Mouse (Mus musculus): Measurements from ENCODE around the gene Pex26. TPM values are rescaled to one million over a fixed set of nuclear protein-coding genes. Genes with fewer than 3 reads are reported as not detected.

Pex26 gene
- polyA plus RNA-seq, 1 experiment: 13.6 TPM

GRCm38 (mm10) chr6:121232652-121233051 lies 49.2 kb downstream of the Pex26 start:
- H3K27ac ChIP-seq (ENCODE audit: insufficient read depth, low read depth, low read length): no peak overlapping the region
- H3K4me1 ChIP-seq (ENCODE audit: control insufficient read depth, insufficient read depth, insufficient read length, low read length): peaks cover 3% of the 10 kb centered on the region; the same call in 1 of the 2 replicates
- no peaks in the 10 kb centered on the region for H3K27me3 ChIP-seq (ENCODE audit: control insufficient read depth, insufficient read depth, low read length)
- H3K36me3 ChIP-seq (ENCODE audit: control insufficient read depth, insufficient read depth, low read length): no peaks in the 10 kb centered on the region
- 18% methylated on average over 1 of the region's 1 CpGs for WGBS
- no peak overlapping the region for H3K4me3 ChIP-seq (ENCODE audit: low read depth, low read length)
- TF ChIP-seq POLR2A (IDR thresholded peaks at IDR 0.05; ENCODE audit: low read depth, low read length) (no peak), CTCF (IDR thresholded peaks at IDR 0.05; ENCODE audit: extremely low read depth, insufficient read length, insufficient replicate concordance, low read depth, low read length) (no peak)

- no peaks in the 10 kb centered on the region for H3K36me3 ChIP-seq (ENCODE audit: control insufficient read depth, insufficient read depth, low read length)
- no peak overlapping the region for H3K27ac ChIP-seq (ENCODE audit: insufficient read depth, low read depth, low read length)
- no peaks in the 10 kb centered on the region for H3K27me3 ChIP-seq (ENCODE audit: control insufficient read depth, insufficient read depth, low read length)
- H3K4me1 ChIP-seq (ENCODE audit: control insufficient read depth, insufficient read depth, insufficient read length, low read length): peaks cover 3% of the 10 kb centered on the region; the same call in 1 of the 2 replicates
- WGBS: 75% methylated on average over 2 of the region's 2 CpGs
- TF ChIP-seq POLR2A (IDR thresholded peaks at IDR 0.05; ENCODE audit: low read depth, low read length) (no peak), CTCF (IDR thresholded peaks at IDR 0.05; ENCODE audit: extremely low read depth, insufficient read length, insufficient replicate concordance, low read depth, low read length) (no peak)
- H3K4me3 ChIP-seq (ENCODE audit: low read depth, low read length): no peak overlapping the region
Measured at GRCm38 (mm10) chr6:121236386-121236785, 52.9 kb downstream of the Pex26 start.

DNA sequence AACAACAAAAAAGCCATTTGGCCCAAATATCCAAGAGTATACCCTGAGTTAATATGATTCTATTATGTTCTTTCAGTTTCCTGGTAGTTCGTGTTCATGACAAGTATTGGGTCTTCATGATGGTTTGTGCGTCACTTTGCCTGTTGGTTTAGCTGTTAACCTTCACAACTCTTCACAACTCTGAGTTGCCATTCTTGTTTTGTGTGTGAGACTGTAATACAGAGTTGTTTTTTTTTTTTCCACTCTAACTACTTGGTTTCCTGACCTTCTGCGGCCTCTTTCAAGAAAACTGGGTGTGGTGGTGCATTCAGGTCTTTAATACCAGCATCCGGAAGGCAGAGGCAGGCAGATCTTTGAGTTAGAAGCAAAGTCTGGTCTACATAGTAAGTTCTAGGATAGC lies 54.7 kb downstream of the Pex26 start:
- Histone ChIP-seq H3K36me3 (ENCODE audit: control insufficient read depth, insufficient read depth, low read length) (no peaks in the 10 kb centered on the region), H3K27ac (ENCODE audit: insufficient read depth, low read depth, low read length) (no peak overlapping the region), H3K4me3 (ENCODE audit: low read depth, low read length) (no peak overlapping the region), H3K4me1 (ENCODE audit: control insufficient read depth, insufficient read depth, insufficient read length, low read length) (peaks cover 5% of the 10 kb centered on the region; the same call in 1 of the 2 replicates), H3K27me3 (ENCODE audit: control insufficient read depth, insufficient read depth, low read length) (no peaks in the 10 kb centered on the region)
- 81% methylated on average over 4 of the region's 4 CpGs for WGBS
- TF ChIP-seq CTCF (IDR thresholded peaks at IDR 0.05; ENCODE audit: extremely low read depth, insufficient read length, insufficient replicate concordance, low read depth, low read length) (no peak), POLR2A (IDR thresholded peaks at IDR 0.05; ENCODE audit: low read depth, low read length) (no peak)

DNA sequence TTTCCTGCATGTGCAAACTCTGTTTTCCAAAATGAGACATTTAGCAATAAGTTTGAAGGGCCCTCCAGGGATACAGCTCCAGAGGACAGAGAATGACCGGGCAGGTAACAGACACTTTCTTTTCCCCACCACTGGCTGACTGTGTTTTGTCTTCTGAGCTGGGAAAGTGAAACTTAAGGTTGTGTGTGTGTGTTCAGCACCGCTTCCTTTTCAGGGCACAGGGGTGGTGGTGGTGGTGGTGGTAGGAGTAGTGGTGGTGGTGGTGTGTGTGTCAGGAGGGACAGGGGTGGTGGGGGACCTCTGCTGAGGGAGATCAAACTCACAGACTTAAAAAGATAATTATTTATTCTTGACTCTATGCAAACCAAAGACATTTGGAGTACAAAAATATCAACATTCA lies 58.3 kb downstream of the Pex26 start:
- Histone ChIP-seq H3K4me3 (ENCODE audit: low read depth, low read length) (no peak overlapping the region), H3K4me1 (ENCODE audit: control insufficient read depth, insufficient read depth, insufficient read length, low read length) (peaks cover 8% of the 10 kb centered on the region; the same call in 1 of the 2 replicates), H3K27ac (ENCODE audit: insufficient read depth, low read depth, low read length) (no peak overlapping the region), H3K27me3 (ENCODE audit: control insufficient read depth, insufficient read depth, low read length) (no peaks in the 10 kb centered on the region), H3K36me3 (ENCODE audit: control insufficient read depth, insufficient read depth, low read length) (no peaks in the 10 kb centered on the region)
- no peak for TF ChIP-seq CTCF (IDR thresholded peaks at IDR 0.05; ENCODE audit: extremely low read depth, insufficient read length, insufficient replicate concordance, low read depth, low read length)
- TF ChIP-seq POLR2A (IDR thresholded peaks at IDR 0.05; ENCODE audit: low read depth, low read length): no peak
- 59% methylated on average over 2 of the region's 2 CpGs for WGBS

DNA sequence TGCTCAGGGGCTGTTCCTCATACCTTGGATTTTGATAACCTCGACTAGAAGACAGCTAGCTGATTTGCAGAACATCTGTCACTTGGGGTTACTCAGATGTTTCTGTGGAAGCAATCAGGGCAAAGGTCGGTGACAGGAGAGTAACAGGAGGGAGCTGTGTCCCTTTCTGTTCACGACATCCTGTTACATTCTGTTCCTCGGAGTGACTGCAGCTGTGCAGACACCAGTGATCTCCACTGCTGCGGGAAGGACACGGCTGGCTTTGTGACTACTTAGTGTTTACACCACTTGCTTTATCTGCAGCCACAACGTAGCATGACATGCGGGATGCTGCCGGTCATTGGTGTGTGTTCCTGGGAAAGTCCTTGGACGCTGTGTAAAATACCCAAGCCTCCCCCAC lies 59.7 kb downstream of the Pex26 start:
- Histone ChIP-seq H3K4me3 (ENCODE audit: low read depth, low read length) (peak overlapping the region; percentile 21), H3K4me1 (ENCODE audit: control insufficient read depth, insufficient read depth, insufficient read length, low read length) (peaks cover 12% of the 10 kb centered on the region; the same call in 1 of the 2 replicates), H3K27me3 (ENCODE audit: control insufficient read depth, insufficient read depth, low read length) (no peaks in the 10 kb centered on the region), H3K27ac (ENCODE audit: insufficient read depth, low read depth, low read length) (no peak overlapping the region), H3K36me3 (ENCODE audit: control insufficient read depth, insufficient read depth, low read length) (no peaks in the 10 kb centered on the region)
- TF ChIP-seq POLR2A (IDR thresholded peaks at IDR 0.05; ENCODE audit: low read depth, low read length) (no peak), CTCF (IDR thresholded peaks at IDR 0.05; ENCODE audit: extremely low read depth, insufficient read length, insufficient replicate concordance, low read depth, low read length) (no peak)
- 29% methylated on average over 10 of the region's 10 CpGs for WGBS

DNA sequence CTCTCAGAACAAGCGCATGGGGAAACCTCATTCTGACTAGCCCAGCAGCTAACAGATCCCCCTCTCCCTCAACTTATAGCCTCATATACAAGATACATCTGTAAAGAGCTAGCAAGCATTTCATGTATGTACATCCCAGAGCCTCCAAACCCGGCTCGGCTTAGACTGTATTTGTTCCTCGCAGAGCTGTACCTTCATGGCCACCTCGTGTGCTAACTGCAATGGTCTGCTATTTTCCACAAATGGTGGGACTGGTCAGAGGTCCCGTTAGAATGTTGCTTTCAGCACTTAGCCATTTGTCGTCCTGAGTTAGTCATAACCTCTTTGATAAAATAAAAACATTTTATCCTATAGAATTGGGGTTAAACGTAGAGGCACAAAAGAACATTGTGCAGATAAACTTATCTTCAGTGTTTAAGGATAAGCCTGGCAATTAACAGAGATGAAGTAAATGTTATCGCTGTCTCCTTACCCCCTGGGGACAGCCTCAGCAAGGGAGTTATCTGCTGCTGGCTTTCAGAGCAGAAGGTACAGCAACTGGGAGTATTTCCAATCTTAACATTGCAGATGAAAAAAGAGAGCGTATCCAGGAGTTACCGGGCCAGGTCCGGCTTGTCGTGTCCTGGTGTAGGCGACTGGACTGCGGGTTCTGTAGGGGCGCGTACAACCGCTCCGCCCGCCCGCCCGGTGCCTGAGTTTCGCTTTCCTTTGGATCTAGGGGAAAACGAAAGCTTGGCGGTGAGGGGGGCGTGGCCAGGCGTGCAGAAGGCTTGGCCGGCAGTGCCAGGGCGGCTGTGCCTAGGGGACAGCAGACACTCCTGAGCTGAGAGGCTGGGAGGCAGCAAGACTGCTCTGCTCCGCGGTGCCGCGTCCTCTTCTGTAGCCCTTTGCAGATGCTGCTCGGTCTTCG lies 61.9 kb downstream of the Pex26 start, which contains the start of gene Usp18:
Gene Usp18, plus strand, starts transcription at position 780 of the 910 bp plus-strand sequence.
- Histone ChIP-seq H3K27me3 (ENCODE audit: control insufficient read depth, insufficient read depth, low read length) (no peaks in the 10 kb centered on the region), H3K27ac (ENCODE audit: insufficient read depth, low read depth, low read length) (peak within 1 kb of the TSS; percentile 56), H3K4me3 (ENCODE audit: low read depth, low read length) (peak within 1 kb of the TSS; percentile 69), H3K36me3 (ENCODE audit: control insufficient read depth, insufficient read depth, low read length) (no peaks in the 10 kb centered on the region), H3K4me1 (ENCODE audit: control insufficient read depth, insufficient read depth, insufficient read length, low read length) (peaks cover 12% of the 10 kb centered on the region; the same call in 1 of the 2 replicates)
- WGBS: 3% methylated on average over 35 of the region's 35 CpGs
- TF ChIP-seq POLR2A (IDR thresholded peaks at IDR 0.05; ENCODE audit: low read depth, low read length) (peak; percentile 98), CTCF (IDR thresholded peaks at IDR 0.05; ENCODE audit: extremely low read depth, insufficient read length, insufficient replicate concordance, low read depth, low read length) (no peak)

DNA sequence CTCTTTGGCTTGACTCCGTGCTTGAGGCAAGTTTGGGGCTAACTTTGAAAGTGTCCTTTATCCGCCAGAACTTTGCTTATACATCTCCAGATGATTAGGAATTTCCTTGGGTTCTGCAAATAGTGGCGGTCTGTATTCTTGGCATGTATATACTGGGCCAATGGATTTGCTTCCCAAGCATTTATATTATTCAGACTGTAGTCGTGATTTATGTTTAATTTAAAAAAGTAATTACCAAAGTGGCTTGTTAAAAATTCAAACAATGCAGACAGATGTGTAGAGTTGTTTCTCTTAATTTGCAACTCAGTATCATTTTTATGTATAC lies 62.5 kb downstream of the Pex26 start:
- WGBS: 3% methylated on average over 4 of the region's 4 CpGs
- peak overlapping the region; percentile 69 for H3K4me3 ChIP-seq (ENCODE audit: low read depth, low read length)
- peaks cover 12% of the 10 kb centered on the region; the same call in 1 of the 2 replicates for H3K4me1 ChIP-seq (ENCODE audit: control insufficient read depth, insufficient read depth, insufficient read length, low read length)
- H3K27ac ChIP-seq (ENCODE audit: insufficient read depth, low read depth, low read length): peak overlapping the region; percentile 51
- TF ChIP-seq POLR2A (IDR thresholded peaks at IDR 0.05; ENCODE audit: low read depth, low read length) (no peak), CTCF (IDR thresholded peaks at IDR 0.05; ENCODE audit: extremely low read depth, insufficient read length, insufficient replicate concordance, low read depth, low read length) (no peak)
- no peaks in the 10 kb centered on the region for H3K27me3 ChIP-seq (ENCODE audit: control insufficient read depth, insufficient read depth, low read length)
- H3K36me3 ChIP-seq (ENCODE audit: control insufficient read depth, insufficient read depth, low read length): no peaks in the 10 kb centered on the region

Other genes starting within 250 kb of the Pex26 start
- 6.1 and 8.9 TPM in 2 replicates for gene Mical3, start 52.7 kb upstream of the Pex26 start, polyA plus RNA-seq (2012; rRNA removed)
- 0.18 and 0.25 TPM in 2 replicates for gene Tuba8, start 27.0 kb downstream of the Pex26 start, polyA plus RNA-seq (2012; rRNA removed)
- gene Usp18, start 62.2 kb downstream of the Pex26 start, polyA plus RNA-seq (2012; rRNA removed): 2.3 and 16.9 TPM in 2 replicates
- gene Slc6a13, start 116.6 kb downstream of the Pex26 start, polyA plus RNA-seq (2012; rRNA removed): 0.20 and 0.22 TPM in 2 replicates
- 0.27 and 0.42 TPM in 2 replicates for gene Slc6a12, start 159.4 kb downstream of the Pex26 start, polyA plus RNA-seq (2012; rRNA removed)

Data from small intestine, adult 2 months (tissue).